Mouse (Mus musculus) limb, embryonic 12.5 days (tissue): ENCODE data around the gene Gm3642. TPM values are rescaled to one million over a fixed set of nuclear protein-coding genes. Genes with fewer than 3 reads are reported as not detected.
A peak's percentile ranks its signal among the peaks of the same experiment; 100 is the strongest.
"Not testable (repeated sequence)": the region's sequence is repeated elsewhere in the genome, so short reads cannot be mapped to it uniquely, and the experiment has no call there.

ENCODE experiments used
- ATAC-seq: fragments of 200-750 bp; cut with Nextera tagmentation; 2 replicates; pipeline ENCODE4 v1.8.0; 2017; ENCODE audit warnings: low read depth, moderate TSS enrichment; ENCODE audit not compliant: insufficient number of reproducible peaks, insufficient read depth, low FRiP score, low TSS enrichment
- H3K27ac ChIP-seq: fragments of 300-500 bp; sonication (generic); 2 replicates; pipeline ENCODE4 v1.5.1; 2016; ENCODE audit warnings: mild to moderate bottlenecking, moderate library complexity
- H3K27me3 ChIP-seq: fragments of 300-500 bp; sonication (generic); 2 replicates; pipeline ENCODE4 v1.6.1; 2016; ENCODE audit warnings: mild to moderate bottlenecking, moderate library complexity
- H3K36me3 ChIP-seq: fragments of 300-500 bp; sonication (generic); 2 replicates; pipeline ENCODE4 v1.6.1; 2016; ENCODE audit warnings: mild to moderate bottlenecking, moderate library complexity
- H3K4me1 ChIP-seq: fragments of 300-500 bp; sonication (generic); replicated peaks from 2 replicates; pipeline ENCODE4 v1.6.1; 2016
- H3K4me2 ChIP-seq: fragments of 300-500 bp; sonication (generic); 2 replicates; pipeline ENCODE4 v1.6.1; 2016; ENCODE audit warnings: mild to moderate bottlenecking, moderate library complexity
- H3K4me3 ChIP-seq: fragments of 300-500 bp; sonication (generic); replicated peaks from 2 replicates; pipeline ENCODE4 v1.5.1; 2016; ENCODE audit warnings: mild to moderate bottlenecking
- H3K9ac ChIP-seq: fragments of 300-500 bp; sonication (generic); replicated peaks from 2 replicates; pipeline ENCODE4 v1.6.1; 2016; ENCODE audit warnings: mild to moderate bottlenecking, moderate library complexity
- H3K9me3 ChIP-seq: fragments of 300-500 bp; sonication (generic); 2 replicates; pipeline ENCODE4 v1.6.1; 2016; ENCODE audit warnings: mild to moderate bottlenecking, moderate library complexity
- WGBS: fragments of 180-500 bp; shearing (Covaris S2); methylation state at CpG from one replicate; pipeline ENCODE4 v1.1.7; 2016; 5-methylcytosine and 5-hydroxymethylcytosine counted together
- polyA plus RNA-seq: library from polyadenylated mRNA; unstranded; fragments of >200 nt; fragmentation: Nextera tagmentation; extraction: Ambion mirVana; gene quantifications from 2 replicates; pipeline ENCODE4 v1.2.1, GENCODE M21; 2016

The Gm3642 gene
- polyA plus RNA-seq: not detected in 2 replicates

GRCm38 (mm10) chr14:6840211-6840610, at the start of gene Gm3642:
TSS of gene Gm3642 (minus strand) at chr14:6840311.
- not testable (repeated sequence) for H3K4me1 ChIP-seq, H3K4me3 ChIP-seq, H3K27ac ChIP-seq, H3K27me3 ChIP-seq, H3K36me3 ChIP-seq, ATAC-seq, H3K9me3 ChIP-seq, H3K4me2 ChIP-seq, H3K9ac ChIP-seq
- no CpG with 5 or more reads among the region's 3 CpGs for WGBS

GRCm38 (mm10) chr14:6889521-6890012, 49.5 kb upstream of the Gm3642 start, which contains the start of gene Gm3667:
TSS of gene Gm3667 (minus strand) at chr14:6889962.
- H3K9ac ChIP-seq: peak within 1 kb of the TSS; percentile 57; the same call in 1 of the 2 replicates
- peak within 1 kb of the TSS; percentile 62 for H3K4me2 ChIP-seq
- not testable (repeated sequence) for H3K36me3 ChIP-seq, H3K27me3 ChIP-seq, H3K27ac ChIP-seq, H3K9me3 ChIP-seq, ATAC-seq, H3K4me1 ChIP-seq
- H3K4me3 ChIP-seq: peak within 1 kb of the TSS; percentile 45
- 0% methylated on average over 26 of the region's 43 CpGs for WGBS

GRCm38 (mm10) chr14:6888811-6889210, 48.7 kb upstream of the Gm3642 start:
- Histone ChIP-seq H3K4me3 (peak overlapping the region; percentile 45), H3K4me2 (peak overlapping the region; percentile 62)
- ATAC-seq, H3K9me3 ChIP-seq, H3K27ac ChIP-seq, H3K36me3 ChIP-seq, H3K27me3 ChIP-seq, H3K4me1 ChIP-seq, H3K9ac ChIP-seq: not testable (repeated sequence)
- 9% methylated on average over 5 of the region's 5 CpGs for WGBS

- H3K9ac ChIP-seq, H3K4me2 ChIP-seq, H3K9me3 ChIP-seq, H3K36me3 ChIP-seq, H3K27ac ChIP-seq, H3K4me3 ChIP-seq, H3K27me3 ChIP-seq, H3K4me1 ChIP-seq, ATAC-seq: not testable (repeated sequence)
- WGBS: 90% methylated on average over 3 of the region's 3 CpGs
Observed at GRCm38 (mm10) chr14:6823297-6823696, 16.8 kb downstream of the Gm3642 start.

Other genes starting within 250 kb of the Gm3642 start
- gene Gm3629, start 249.7 kb downstream of the Gm3642 start, polyA plus RNA-seq: 0.31 TPM in 1 of 2 replicates, not detected in the other
- gene Gm3460, start 217.9 kb downstream of the Gm3642 start, polyA plus RNA-seq: not detected in 2 replicates
- gene Gm10251, start 156.1 kb downstream of the Gm3642 start, polyA plus RNA-seq: not detected in 2 replicates
- not detected in 2 replicates for gene Gm8050, start 120.1 kb downstream of the Gm3642 start, polyA plus RNA-seq
- 5.6 and 5.7 TPM in 2 replicates for gene Gm3636, start 98.0 kb downstream of the Gm3642 start, polyA plus RNA-seq
- not detected in 2 replicates for gene Gm8362, start 65.9 kb downstream of the Gm3642 start, polyA plus RNA-seq
- 1.2 and 1.7 TPM in 2 replicates for gene Gm3667, start 49.7 kb upstream of the Gm3642 start, polyA plus RNA-seq
- not detected in 2 replicates for gene Gm6356, start 133.5 kb upstream of the Gm3642 start, polyA plus RNA-seq
- gene Gm10406, start 187.1 kb upstream of the Gm3642 start, polyA plus RNA-seq: 0.95 and 0.98 TPM in 2 replicates
- not detected in 2 replicates for gene Gm3685, start 204.7 kb upstream of the Gm3642 start, polyA plus RNA-seq